Mouse (Mus musculus): ENCODE measurements around the gene 1700017B05Rik. TPM values are rescaled to one million over a fixed set of nuclear protein-coding genes. Genes with fewer than 3 reads are reported as not detected.

1700017B05Rik gene
- polyA plus RNA-seq, 1 experiment from 2014 or later, result 10.1 TPM

DNA sequence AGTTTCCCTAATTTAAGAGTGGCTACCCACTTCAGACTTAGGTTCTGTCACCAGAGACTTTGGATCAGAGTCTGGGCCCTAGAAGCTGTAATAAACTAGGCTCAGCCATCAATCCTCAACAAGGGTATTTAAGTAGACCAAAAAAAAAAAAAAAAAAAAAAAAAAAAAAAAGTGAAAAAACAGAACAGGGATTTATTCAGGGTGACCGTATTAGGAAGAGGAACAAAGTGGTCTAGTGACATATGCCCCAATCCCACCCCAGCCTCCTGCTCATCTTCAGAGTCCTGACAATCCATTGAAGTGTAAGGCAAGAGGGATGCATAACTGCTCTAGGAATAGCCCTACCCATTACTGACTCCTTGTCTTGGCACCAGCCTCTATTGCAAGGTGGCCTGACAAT, 40.9 kb upstream of the 1700017B05Rik start:
- no peaks in the 10 kb centered on the region for H3K36me3 ChIP-seq (replicated peaks; ENCODE audit: insufficient read depth, low read length)
- TF ChIP-seq CTCF (IDR thresholded peaks at IDR 0.05; ENCODE audit: low read depth) (no peak), EP300 (IDR thresholded peaks at IDR 0.05; ENCODE audit: low read depth) (no peak)
- no peak overlapping the region for H3K4me3 ChIP-seq (ENCODE audit: low read depth, low read length)
- WGBS (ENCODE audit: insufficient replicate concordance), result 77% methylated on average over 1 of the region's 1 CpGs
- peaks cover 47% of the 10 kb centered on the region for H3K4me1 ChIP-seq (ENCODE audit: insufficient read depth)
- 0 out of 2 replicates have a peak, but pooled peaks cover 2% of the 10 kb centered on the region for H3K9me3 ChIP-seq (ENCODE audit: low read length)
- no peak overlapping the region for H3K4me2 ChIP-seq (ENCODE audit: low read depth, low read length)
- no peaks in the 10 kb centered on the region for H3K27me3 ChIP-seq (ENCODE audit: insufficient read depth, low read length)
- DNase-seq (no peak), ATAC-seq (no peak)
- H3K9ac ChIP-seq (replicated peaks), result no peak overlapping the region
- no peak overlapping the region for H3K27ac ChIP-seq (ENCODE audit: low read depth)

DNA sequence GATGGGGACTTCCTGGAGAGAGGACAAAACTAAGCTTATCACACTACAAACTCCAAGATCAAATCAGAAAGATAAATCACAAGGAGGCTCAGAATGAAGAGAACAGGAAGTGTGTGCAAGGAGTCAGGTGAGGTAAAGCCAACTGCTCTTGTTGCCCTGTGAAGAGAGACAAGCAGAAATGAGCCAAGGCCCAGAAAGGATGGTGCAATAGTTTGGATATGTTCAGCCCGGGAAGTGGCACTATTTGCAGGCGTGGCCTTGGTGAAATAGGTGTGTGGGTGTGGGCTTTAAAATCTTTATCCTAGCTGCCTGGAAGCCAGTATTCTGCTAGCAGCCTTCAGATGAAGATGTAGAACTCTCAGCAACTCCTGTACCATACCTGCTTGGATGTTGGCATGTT, 38.4 kb upstream of the 1700017B05Rik start:
- DNase-seq (peak; percentile 50), ATAC-seq (peak; percentile 12; the same call in 1 of the 2 replicates)
- peak overlapping the region; percentile 96 for H3K27ac ChIP-seq (ENCODE audit: low read depth)
- H3K9me3 ChIP-seq (ENCODE audit: low read length), result 0 out of 2 replicates have a peak, but pooled peaks cover 2% of the 10 kb centered on the region
- peaks cover 60% of the 10 kb centered on the region for H3K4me1 ChIP-seq (ENCODE audit: insufficient read depth)
- H3K4me2 ChIP-seq (ENCODE audit: low read depth, low read length), result no peak overlapping the region
- H3K36me3 ChIP-seq (replicated peaks; ENCODE audit: insufficient read depth, low read length), result no peaks in the 10 kb centered on the region
- no peaks in the 10 kb centered on the region for H3K27me3 ChIP-seq (ENCODE audit: insufficient read depth, low read length)
- no peak overlapping the region; the same call in 1 of the 2 replicates for H3K9ac ChIP-seq (replicated peaks)
- H3K4me3 ChIP-seq (ENCODE audit: low read depth, low read length), result no peak overlapping the region
- 46% methylated on average over 2 of the region's 2 CpGs for WGBS (ENCODE audit: insufficient replicate concordance)
- TF ChIP-seq CTCF (IDR thresholded peaks at IDR 0.05; ENCODE audit: low read depth), result no peak
- no peak for TF ChIP-seq EP300 (IDR thresholded peaks at IDR 0.05; ENCODE audit: low read depth)

DNA sequence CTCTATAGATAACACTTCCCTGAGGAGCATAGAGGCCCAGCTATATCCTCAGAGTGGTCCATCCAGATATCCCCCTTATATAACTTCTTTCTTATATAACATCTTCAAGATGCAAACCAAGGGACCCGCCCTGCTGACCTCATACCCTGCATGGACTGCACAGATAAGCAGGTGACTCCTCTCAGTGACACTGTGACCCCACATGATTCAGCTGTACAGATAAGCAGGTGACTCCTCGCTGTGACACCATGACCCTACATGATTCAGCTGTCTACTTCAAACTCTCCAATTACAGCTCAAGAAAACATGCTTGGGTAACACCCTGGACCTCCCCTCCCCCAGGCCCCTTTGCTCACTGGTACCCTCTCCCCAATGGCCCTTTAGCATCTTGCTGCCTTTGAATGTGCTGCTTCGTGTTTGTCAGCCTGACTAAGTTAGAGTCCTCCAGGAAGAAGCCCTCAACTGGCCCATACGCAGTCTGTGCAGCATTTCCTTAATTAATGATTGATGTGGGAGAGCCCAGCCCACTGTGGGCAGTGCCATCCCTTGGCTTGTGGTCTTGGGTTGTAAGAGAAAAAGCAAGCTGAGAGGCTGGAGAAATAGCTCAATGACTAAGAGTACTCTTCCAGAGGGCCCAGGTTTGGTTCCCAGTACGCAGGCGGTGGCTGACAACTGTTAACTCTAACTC, 37.5 kb upstream of the 1700017B05Rik start:
- WGBS (ENCODE audit: insufficient replicate concordance), result 58% methylated on average over 6 of the region's 6 CpGs
- H3K36me3 ChIP-seq (replicated peaks; ENCODE audit: insufficient read depth, low read length), result no peaks in the 10 kb centered on the region
- no peaks in the 10 kb centered on the region for H3K27me3 ChIP-seq (ENCODE audit: insufficient read depth, low read length)
- peak overlapping the region; percentile 96 for H3K27ac ChIP-seq (ENCODE audit: low read depth)
- DNase-seq, result peak; percentile 83
- peak overlapping the region; percentile 39 for H3K4me3 ChIP-seq (ENCODE audit: low read depth, low read length)
- no peaks in the 10 kb centered on the region for H3K9me3 ChIP-seq (ENCODE audit: low read length)
- peak overlapping the region; percentile 68 for H3K9ac ChIP-seq (replicated peaks)
- H3K4me2 ChIP-seq (ENCODE audit: low read depth, low read length), result peak overlapping the region; percentile 67
- ATAC-seq, result peak; percentile 96
- peaks cover 61% of the 10 kb centered on the region for H3K4me1 ChIP-seq (ENCODE audit: insufficient read depth)
- TF ChIP-seq EP300 (IDR thresholded peaks at IDR 0.05; ENCODE audit: low read depth) (peak; percentile 100), CTCF (IDR thresholded peaks at IDR 0.05; ENCODE audit: low read depth) (no peak)

DNA sequence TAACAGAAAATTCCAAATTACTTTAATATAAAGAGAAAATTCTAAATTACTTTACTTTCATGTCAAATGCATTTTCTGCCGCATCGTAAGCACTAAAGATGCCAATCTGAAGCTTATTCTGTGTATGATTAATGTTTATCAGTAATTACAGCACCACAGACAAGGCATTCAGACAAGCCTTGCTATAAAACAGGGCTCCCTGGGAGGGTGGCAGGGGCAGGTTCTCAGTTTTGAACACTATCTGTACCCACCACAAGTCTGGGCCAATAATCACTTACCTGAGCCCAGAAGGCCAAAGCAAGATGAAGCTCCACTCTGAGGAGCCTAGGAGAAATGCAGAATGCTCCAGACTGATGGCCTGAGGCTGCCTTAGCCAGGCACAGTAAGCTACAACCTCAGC, 35.5 kb upstream of the 1700017B05Rik start:
- Histone ChIP-seq H3K27me3 (ENCODE audit: insufficient read depth, low read length) (no peaks in the 10 kb centered on the region), H3K9ac (replicated peaks) (peak overlapping the region; percentile 68), H3K4me2 (ENCODE audit: low read depth, low read length) (peak overlapping the region; percentile 67), H3K4me3 (ENCODE audit: low read depth, low read length) (peak overlapping the region; percentile 39), H3K36me3 (replicated peaks; ENCODE audit: insufficient read depth, low read length) (no peaks in the 10 kb centered on the region), H3K9me3 (ENCODE audit: low read length) (no peaks in the 10 kb centered on the region), H3K27ac (ENCODE audit: low read depth) (peak overlapping the region; percentile 96), H3K4me1 (ENCODE audit: insufficient read depth) (peaks cover 63% of the 10 kb centered on the region)
- TF ChIP-seq EP300 (IDR thresholded peaks at IDR 0.05; ENCODE audit: low read depth) (peak; percentile 63; the same call in 1 of the 2 replicates), CTCF (IDR thresholded peaks at IDR 0.05; ENCODE audit: low read depth) (no peak)
- WGBS (ENCODE audit: insufficient replicate concordance), result 66% methylated on average over 2 of the region's 2 CpGs
- ATAC-seq (no peak), DNase-seq (no peak)

DNA sequence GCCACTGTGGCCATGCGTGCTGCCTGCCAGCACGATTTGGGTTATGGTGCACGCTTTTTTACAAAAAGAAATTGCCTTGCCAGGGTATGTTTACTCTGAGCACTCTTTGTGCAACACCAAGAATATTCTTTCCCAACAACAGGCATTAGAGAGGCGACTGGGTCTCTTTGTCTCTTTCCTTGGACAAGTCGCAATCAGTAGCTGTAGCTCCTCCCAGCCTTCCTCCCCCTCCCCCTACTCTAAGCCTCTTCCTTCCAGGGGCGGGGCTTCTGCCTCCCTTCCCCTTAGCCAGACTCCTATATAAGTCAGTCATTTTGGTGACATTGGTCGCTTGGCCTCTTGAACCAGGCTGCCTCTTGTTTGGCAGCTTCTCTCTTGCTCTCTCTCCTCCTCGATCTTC, 33.9 kb upstream of the 1700017B05Rik start:
- H3K27ac ChIP-seq (ENCODE audit: low read depth), result peak overlapping the region; percentile 56
- TF ChIP-seq EP300 (IDR thresholded peaks at IDR 0.05; ENCODE audit: low read depth) (no peak), CTCF (IDR thresholded peaks at IDR 0.05; ENCODE audit: low read depth) (no peak)
- ATAC-seq, result no peak
- no peak overlapping the region for H3K4me3 ChIP-seq (ENCODE audit: low read depth, low read length)
- H3K9me3 ChIP-seq (ENCODE audit: low read length), result no peaks in the 10 kb centered on the region
- no peak for DNase-seq
- H3K27me3 ChIP-seq (ENCODE audit: insufficient read depth, low read length), result no peaks in the 10 kb centered on the region
- H3K4me2 ChIP-seq (ENCODE audit: low read depth, low read length), result no peak overlapping the region
- H3K9ac ChIP-seq (replicated peaks), result no peak overlapping the region
- peaks cover 49% of the 10 kb centered on the region for H3K4me1 ChIP-seq (ENCODE audit: insufficient read depth)
- no peaks in the 10 kb centered on the region for H3K36me3 ChIP-seq (replicated peaks; ENCODE audit: insufficient read depth, low read length)
- 66% methylated on average over 8 of the region's 8 CpGs for WGBS (ENCODE audit: insufficient replicate concordance)

DNA sequence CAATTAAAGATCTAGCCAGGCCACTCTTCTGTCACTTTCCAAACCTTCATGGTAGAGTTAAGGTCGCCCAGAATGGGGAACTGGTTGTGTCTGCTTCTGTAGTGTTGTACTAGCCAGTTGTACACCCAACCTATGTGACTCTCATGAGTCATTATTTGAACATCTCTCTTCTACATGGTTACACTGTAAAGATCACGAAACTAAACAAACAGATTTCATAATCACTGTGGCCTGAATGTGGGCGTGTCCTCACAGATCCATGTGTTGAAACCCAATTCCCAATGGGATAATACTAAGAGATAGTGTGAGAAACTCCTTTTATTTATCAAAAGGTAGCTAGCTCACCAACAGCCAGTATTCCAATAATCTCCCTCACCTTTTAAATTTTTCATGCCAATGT, 33.3 kb upstream of the 1700017B05Rik start:
- peak overlapping the region; percentile 44 for H3K4me2 ChIP-seq (ENCODE audit: low read depth, low read length)
- H3K27me3 ChIP-seq (ENCODE audit: insufficient read depth, low read length), result no peaks in the 10 kb centered on the region
- ATAC-seq, result peak; percentile 58
- H3K9me3 ChIP-seq (ENCODE audit: low read length), result no peaks in the 10 kb centered on the region
- 0 out of 2 replicates have a peak overlapping the region, but pooled peaks have one; percentile 9 for H3K4me3 ChIP-seq (ENCODE audit: low read depth, low read length)
- H3K36me3 ChIP-seq (replicated peaks; ENCODE audit: insufficient read depth, low read length), result no peaks in the 10 kb centered on the region
- peak; percentile 26 for DNase-seq
- TF ChIP-seq EP300 (IDR thresholded peaks at IDR 0.05; ENCODE audit: low read depth) (peak; percentile 68), CTCF (IDR thresholded peaks at IDR 0.05; ENCODE audit: low read depth) (no peak)
- peaks cover 43% of the 10 kb centered on the region for H3K4me1 ChIP-seq (ENCODE audit: insufficient read depth)
- WGBS (ENCODE audit: insufficient replicate concordance), result 53% methylated on average over 3 of the region's 3 CpGs
- H3K9ac ChIP-seq (replicated peaks), result no peak overlapping the region
- H3K27ac ChIP-seq (ENCODE audit: low read depth), result peak overlapping the region; percentile 86
